In the genomic region with DNA sequence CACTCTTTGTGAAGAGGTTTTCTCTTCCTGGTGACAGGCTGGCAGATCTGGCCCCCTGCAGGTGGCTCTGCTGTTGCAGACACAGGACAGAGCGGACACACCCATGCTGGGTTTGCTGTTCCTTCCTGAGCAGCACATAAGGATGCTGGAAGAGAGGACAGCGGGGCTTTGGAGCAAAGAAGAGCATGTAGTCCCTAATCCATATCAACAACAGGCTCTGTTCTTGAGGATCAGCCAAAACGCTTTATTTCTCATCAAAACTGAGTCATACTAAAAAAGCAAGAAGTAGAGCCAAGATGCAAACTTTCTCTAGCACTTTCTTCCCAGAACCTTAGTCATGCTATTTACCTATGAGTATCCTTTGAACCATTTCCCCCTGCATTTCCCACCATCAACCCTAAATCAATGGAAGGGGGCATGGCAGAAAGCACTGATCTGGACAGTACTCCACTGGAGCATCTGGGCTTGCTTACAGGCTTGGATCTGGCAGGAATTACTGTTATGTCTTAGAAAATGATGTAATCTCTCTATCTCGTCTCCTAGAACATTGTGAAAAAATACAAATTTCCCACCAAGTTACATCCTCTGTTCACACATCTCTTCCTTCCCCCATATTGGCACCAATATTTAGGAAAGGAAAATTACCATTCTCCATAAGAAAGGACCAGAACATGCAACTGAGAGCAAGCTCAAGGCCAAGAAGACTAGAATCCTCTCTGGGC, we compare ENCODE assay signal across 13 mouse cellular contexts.
DNase-seq lines count a peak whose midpoint lies in the region; ATAC-seq lines count a peak whose summit lies in the region.
"Had no signal": no experiment of that assay in that cellular context is flagged by ENCODE, and none has a peak within 500 bp of the region (broad histone marks: within the 10 kb centered on the region; RNA-seq: fewer than 3 reads in every experiment).

No protein-coding gene starts in this region.

- DNase-seq in frontal cortex, postnatal 25 days (ENCODE audit: low spot score in 2 of 2), result no peak
- DNase-seq in urinary bladder, postnatal 14 days (ENCODE audit: low spot score), result peak; percentile 3
- DNase-seq in urinary bladder, postnatal 4 days (ENCODE audit: low spot score in 2 of 2), result no peak
- peak; percentile 29 to 32 for DNase-seq in layer of hippocampus, postnatal 36 days
- peak; percentile 53 for DNase-seq in telencephalon, adult 2 months (ENCODE audit: low read depth, low spot score)
- no peak for DNase-seq in c-Kit-positive CD71-positive TER-119-positive erythroid progenitor cells, embryonic 14.5 days (ENCODE audit: low spot score)
- no peak for DNase-seq in thymus, postnatal 36 days
- DNase-seq: adrenal gland, postnatal 14 days; kidney, adult 11 months; kidney, postnatal 4 days; lung, postnatal 36 days had no signal

- peak; percentile 83 for ATAC-seq in frontal cortex, adult (ENCODE audit: low TSS enrichment)
- ATAC-seq: forebrain, embryonic 15.5 days had no signal

Comparison
In these comparisons a context has a peak if more than half of its experiments do, and no peak if none do; other contexts are left out.
1. DNase-seq: peak in urinary bladder, postnatal 14 days (single experiment), layer of hippocampus, postnatal 36 days (2 of 2) and telencephalon, adult 2 months (single experiment); none in frontal cortex, postnatal 25 days (0 of 2), urinary bladder, postnatal 4 days (0 of 2), c-Kit-positive CD71-positive TER-119-positive erythroid progenitor cells, embryonic 14.5 days (single experiment) and thymus, postnatal 36 days (0 of 2).